Mouse (Mus musculus) gonadal fat pad, adult 2 months (tissue): ENCODE measurements around the gene 4930455H04Rik. TPM values are rescaled to one million over a fixed set of nuclear protein-coding genes. Genes with fewer than 3 reads are reported as not detected.

Experiments
- DNase-seq: peaks from one replicate; pipeline ENCODE4 v3.0.0-alpha.2; 2012; ENCODE audit warnings: low read depth
- polyA plus RNA-seq: library from polyadenylated mRNA; depleted of rRNA; stranded (reverse); fragments of >200 nt; gene quantifications from 2 replicates; pipeline ENCODE4 v1.2.3, GENCODE M21; 2012; rRNA removed

Gene 4930455H04Rik
- polyA plus RNA-seq = not detected in 2 replicates

GRCm38 (mm10) chr3:116967967-116968366 is at the start of gene 4930455H04Rik:
4930455H04Rik (plus strand) TSS chr3:116968267.
- no peak for DNase-seq

- DNase-seq = no peak
Measured at GRCm38 (mm10) chr3:116921535-116921934, 46.5 kb upstream of the 4930455H04Rik start.

- DNase-seq = no peak
Measured at GRCm38 (mm10) chr3:116923042-116923441, 45.0 kb upstream of the 4930455H04Rik start.

GRCm38 (mm10) chr3:116928994-116929393 is 39.1 kb upstream of the 4930455H04Rik start:
- no peak for DNase-seq

GRCm38 (mm10) chr3:116933158-116933557 is 34.9 kb upstream of the 4930455H04Rik start:
- DNase-seq = no peak

GRCm38 (mm10) chr3:116936934-116937691 is 31.0 kb upstream of the 4930455H04Rik start:
- DNase-seq = no peak

- no peak for DNase-seq
Measured at GRCm38 (mm10) chr3:116940804-116941558, 27.1 kb upstream of the 4930455H04Rik start.

GRCm38 (mm10) chr3:116941559-116942117 is 26.4 kb upstream of the 4930455H04Rik start:
- no peak for DNase-seq

GRCm38 (mm10) chr3:116942751-116943150 is 25.3 kb upstream of the 4930455H04Rik start:
- DNase-seq = no peak

- DNase-seq = no peak
Measured at GRCm38 (mm10) chr3:116943422-116943821, 24.6 kb upstream of the 4930455H04Rik start.

- no peak for DNase-seq
Measured at GRCm38 (mm10) chr3:116946476-116946875, 21.6 kb upstream of the 4930455H04Rik start.

- peak; percentile 90 for DNase-seq
Measured at GRCm38 (mm10) chr3:116950665-116951115, 17.4 kb upstream of the 4930455H04Rik start.

- no peak for DNase-seq
Measured at GRCm38 (mm10) chr3:116951489-116951888, 16.6 kb upstream of the 4930455H04Rik start.

GRCm38 (mm10) chr3:116952242-116952899 is 15.7 kb upstream of the 4930455H04Rik start:
- DNase-seq = no peak

- no peak for DNase-seq
Measured at GRCm38 (mm10) chr3:116953366-116953765, 14.7 kb upstream of the 4930455H04Rik start.

- DNase-seq = no peak
Measured at GRCm38 (mm10) chr3:116955061-116955460, 13.0 kb upstream of the 4930455H04Rik start.

GRCm38 (mm10) chr3:116960414-116960813 is 7.7 kb upstream of the 4930455H04Rik start:
- DNase-seq = no peak

- no peak for DNase-seq
Measured at GRCm38 (mm10) chr3:116961354-116962142, 6.5 kb upstream of the 4930455H04Rik start.

- no peak for DNase-seq
Measured at GRCm38 (mm10) chr3:116963213-116963612, 4.9 kb upstream of the 4930455H04Rik start.

GRCm38 (mm10) chr3:116964426-116964825 is 3.6 kb upstream of the 4930455H04Rik start:
- no peak for DNase-seq

GRCm38 (mm10) chr3:116966225-116966624 is 1.8 kb upstream of the 4930455H04Rik start:
- no peak for DNase-seq
